Mouse (Mus musculus) forebrain, postnatal 0 days (tissue): ENCODE measurements around the gene Tmem39a. TPM values are rescaled to one million over a fixed set of nuclear protein-coding genes. Genes with fewer than 3 reads are reported as not detected.
A peak's percentile ranks its signal among the peaks of the same experiment; 100 is the strongest.

Experiments used
- ATAC-seq: fragments of 200-750 bp; cut with Nextera tagmentation; 2 replicates; pipeline ENCODE4 v1.8.0; 2017; ENCODE audit warnings: mild to moderate bottlenecking, moderate library complexity
- DNase-seq: peaks from one replicate; pipeline ENCODE4 v3.0.0-alpha.2; 2015
- H3K27ac ChIP-seq: fragments of 300-500 bp; sonication (generic); 2 replicates; pipeline ENCODE4 v1.5.1; 2014; ENCODE audit warnings: low read depth, mild to moderate bottlenecking, antibody characterized with exemption, low read length, moderate library complexity, mixed read lengths
- H3K27me3 ChIP-seq: fragments of 300-500 bp; sonication (generic); 2 replicates; pipeline ENCODE4 v1.6.1; 2014; ENCODE audit warnings: mild to moderate bottlenecking, low read length, mixed read lengths; ENCODE audit not compliant: insufficient read depth
- H3K36me3 ChIP-seq: fragments of 300-500 bp; sonication (generic); 2 replicates; pipeline ENCODE4 v1.6.1; 2014; ENCODE audit warnings: mild to moderate bottlenecking, moderate library complexity; ENCODE audit not compliant: insufficient read depth
- H3K4me1 ChIP-seq: fragments of 300-500 bp; sonication (generic); 2 replicates; pipeline ENCODE4 v1.6.1; 2014; ENCODE audit warnings: antibody characterized with exemption; ENCODE audit not compliant: insufficient read depth
- H3K4me2 ChIP-seq: fragments of 300-500 bp; sonication (generic); 2 replicates; pipeline ENCODE4 v1.6.1; 2014; ENCODE audit warnings: low read depth, mild to moderate bottlenecking, moderate library complexity
- H3K4me3 ChIP-seq: fragments of 300-500 bp; sonication (generic); 2 replicates; pipeline ENCODE4 v1.5.1; 2014; ENCODE audit warnings: low read depth, low read length, mixed read lengths
- H3K9ac ChIP-seq: fragments of 300-500 bp; sonication (generic); 2 replicates; pipeline ENCODE4 v1.6.1; 2014; ENCODE audit warnings: mild to moderate bottlenecking
- H3K9me3 ChIP-seq: fragments of 300-500 bp; sonication (generic); 2 replicates; pipeline ENCODE4 v1.6.1; 2016; ENCODE audit warnings: low read length
- CTCF ChIP-seq: sonication (generic); IDR thresholded peaks from 2 replicates; pipeline ENCODE4 v1.5.1; 2016; ENCODE audit warnings: antibody characterized with exemption, control low read depth, low read depth
- WGBS: fragments of 180-500 bp; shearing (Covaris S2); extraction: QIAGEN DNeasy Blood & Tissue Kit; methylation state at CpG from one replicate; pipeline ENCODE4 v1.1.7; 2014; 5-methylcytosine and 5-hydroxymethylcytosine counted together
- polyA plus RNA-seq: library from polyadenylated mRNA; unstranded; fragments of >200 nt; fragmentation: Nextera tagmentation; extraction: Ambion mirVana; gene quantifications from 2 replicates; pipeline ENCODE4 v1.2.1, GENCODE M21; 2015
- total RNA-seq: library from RNA; depleted of rRNA; stranded (reverse); fragments of >200 nt; gene quantifications from 2 replicates; pipeline ENCODE4 v1.2.3, GENCODE M21; 2014

The Tmem39a gene
- total and polyA plus RNA-seq, 2 experiments from 2014 or later, result 14.4 to 16.2 TPM

GRCm38 (mm10) chr16:38562968-38563327, 4.5 kb downstream of the Tmem39a start:
- peaks cover 7% of the 10 kb centered on the region for H3K4me1 ChIP-seq
- peak overlapping the region; percentile 78 for H3K27ac ChIP-seq
- H3K4me2 ChIP-seq, result peak overlapping the region; percentile 77
- DNase-seq (no peak), ATAC-seq (peak; percentile 67)
- no peaks in the 10 kb centered on the region for H3K9me3 ChIP-seq
- H3K27me3 ChIP-seq, result peaks cover 4% of the 10 kb centered on the region; the same call in 1 of the 2 replicates
- peak overlapping the region; percentile 74 for H3K9ac ChIP-seq
- peak overlapping the region; percentile 71 for H3K4me3 ChIP-seq
- WGBS, result under 1% methylated on average over 25 of the region's 25 CpGs
- TF ChIP-seq CTCF, result no peak
- H3K36me3 ChIP-seq, result peaks cover 6% of the 10 kb centered on the region

GRCm38 (mm10) chr16:38563516-38563915, 5.0 kb downstream of the Tmem39a start:
- no peaks in the 10 kb centered on the region for H3K9me3 ChIP-seq
- H3K4me1 ChIP-seq, result peaks cover 7% of the 10 kb centered on the region
- H3K4me3 ChIP-seq, result peak overlapping the region; percentile 71
- no peak for ATAC-seq
- no peak overlapping the region; the same call in 1 of the 2 replicates for H3K27ac ChIP-seq
- 42% methylated on average over 10 of the region's 10 CpGs for WGBS
- peak overlapping the region; percentile 77 for H3K4me2 ChIP-seq
- peaks cover 4% of the 10 kb centered on the region; the same call in 1 of the 2 replicates for H3K27me3 ChIP-seq
- TF ChIP-seq CTCF, result no peak
- DNase-seq, result no peak
- peaks cover 11% of the 10 kb centered on the region for H3K36me3 ChIP-seq
- H3K9ac ChIP-seq, result peak overlapping the region; percentile 74

- no peak overlapping the region for H3K4me3 ChIP-seq
- no peak overlapping the region for H3K4me2 ChIP-seq
- no peak for TF ChIP-seq CTCF
- 97% methylated on average over 5 of the region's 5 CpGs for WGBS
- no peaks in the 10 kb centered on the region for H3K27me3 ChIP-seq
- H3K36me3 ChIP-seq, result peaks cover 35% of the 10 kb centered on the region
- DNase-seq (no peak), ATAC-seq (no peak)
- no peak overlapping the region for H3K27ac ChIP-seq
- no peaks in the 10 kb centered on the region for H3K9me3 ChIP-seq
- peaks cover 7% of the 10 kb centered on the region for H3K4me1 ChIP-seq
- no peak overlapping the region for H3K9ac ChIP-seq
These were observed 9.7 kb downstream of the Tmem39a start for GRCm38 (mm10) chr16:38568192-38568591.

- ATAC-seq (no peak), DNase-seq (no peak)
- no peak overlapping the region for H3K4me3 ChIP-seq
- H3K27me3 ChIP-seq, result no peaks in the 10 kb centered on the region
- H3K4me1 ChIP-seq, result no peaks in the 10 kb centered on the region
- TF ChIP-seq CTCF, result no peak
- WGBS, result 96% methylated on average over 3 of the region's 3 CpGs
- H3K9me3 ChIP-seq, result no peaks in the 10 kb centered on the region
- H3K27ac ChIP-seq, result no peak overlapping the region
- no peak overlapping the region for H3K9ac ChIP-seq
- no peak overlapping the region for H3K4me2 ChIP-seq
- peaks cover 47% of the 10 kb centered on the region for H3K36me3 ChIP-seq
These were observed 13.0 kb downstream of the Tmem39a start for GRCm38 (mm10) chr16:38571481-38571880.

GRCm38 (mm10) chr16:38584761-38585160, 26.3 kb downstream of the Tmem39a start:
- ATAC-seq (no peak), DNase-seq (no peak)
- no peak for TF ChIP-seq CTCF
- Histone ChIP-seq H3K9me3 (no peaks in the 10 kb centered on the region), H3K27ac (no peak overlapping the region), H3K36me3 (peaks cover 63% of the 10 kb centered on the region), H3K4me1 (no peaks in the 10 kb centered on the region), H3K9ac (no peak overlapping the region), H3K4me3 (no peak overlapping the region), H3K27me3 (no peaks in the 10 kb centered on the region), H3K4me2 (no peak overlapping the region)
- 95% methylated on average over 7 of the region's 7 CpGs for WGBS

- H3K36me3 ChIP-seq, result peaks cover 64% of the 10 kb centered on the region
- no peaks in the 10 kb centered on the region for H3K4me1 ChIP-seq
- no peaks in the 10 kb centered on the region for H3K9me3 ChIP-seq
- H3K4me3 ChIP-seq, result no peak overlapping the region
- H3K27ac ChIP-seq, result no peak overlapping the region
- H3K27me3 ChIP-seq, result no peaks in the 10 kb centered on the region
- 93% methylated on average over 5 of the region's 5 CpGs for WGBS
- ATAC-seq (no peak), DNase-seq (no peak)
- TF ChIP-seq CTCF, result no peak
- H3K4me2 ChIP-seq, result no peak overlapping the region
- H3K9ac ChIP-seq, result no peak overlapping the region
These were observed 26.7 kb downstream of the Tmem39a start for GRCm38 (mm10) chr16:38585186-38585585.

GRCm38 (mm10) chr16:38587163-38587562, 28.7 kb downstream of the Tmem39a start:
- 88% methylated on average over 5 of the region's 5 CpGs for WGBS
- DNase-seq (no peak), ATAC-seq (no peak)
- H3K4me3 ChIP-seq, result no peak overlapping the region
- H3K4me1 ChIP-seq, result no peaks in the 10 kb centered on the region
- H3K27ac ChIP-seq, result no peak overlapping the region
- H3K36me3 ChIP-seq, result peaks cover 73% of the 10 kb centered on the region
- H3K27me3 ChIP-seq, result no peaks in the 10 kb centered on the region
- no peak for TF ChIP-seq CTCF
- H3K4me2 ChIP-seq, result no peak overlapping the region
- H3K9ac ChIP-seq, result no peak overlapping the region
- H3K9me3 ChIP-seq, result no peaks in the 10 kb centered on the region
